ENCODE assay signal across 13 mouse cellular contexts in the genomic region with DNA sequence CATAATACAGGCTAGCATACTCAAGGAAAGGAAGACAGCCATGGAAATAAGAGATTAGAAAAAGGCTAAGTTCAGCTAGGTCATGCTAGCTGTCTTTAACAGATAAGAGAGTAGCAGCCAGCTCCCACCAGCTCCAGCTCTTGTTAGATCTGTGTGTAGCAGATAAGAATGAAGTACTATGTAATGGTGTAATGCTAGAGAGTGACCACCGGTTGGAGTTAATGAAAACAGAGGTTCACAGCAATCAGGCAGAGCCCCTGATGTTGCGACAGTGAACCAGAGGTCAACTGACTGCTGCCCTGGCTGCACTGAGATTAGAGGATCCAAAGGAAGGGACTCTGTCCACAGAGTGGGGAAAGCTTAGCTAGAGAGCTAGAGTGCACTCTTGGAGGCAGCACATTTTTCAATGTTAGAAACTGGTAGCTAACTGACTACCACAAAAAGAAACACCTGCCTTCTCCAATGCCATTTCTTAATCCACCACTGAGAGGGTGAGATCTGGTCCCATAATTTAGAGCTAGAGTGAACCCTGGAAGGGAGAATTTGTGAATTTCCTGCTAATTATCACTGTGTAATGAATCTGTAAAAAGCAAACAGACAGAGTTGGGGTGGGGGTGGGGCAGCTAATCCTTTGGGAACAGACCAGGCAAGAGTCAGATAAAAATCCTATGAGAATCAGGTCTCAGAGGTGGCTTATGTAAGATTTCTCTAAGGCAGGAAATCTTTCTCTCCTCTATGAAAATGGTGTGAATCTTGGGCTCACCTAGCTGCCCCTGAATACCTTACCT. TPM values are rescaled to one million over a fixed set of nuclear protein-coding genes. Genes with fewer than 3 reads are reported as not detected.
DNase-seq lines count a peak whose midpoint lies in the region; ATAC-seq and TF ChIP-seq lines count a peak whose summit lies in the region.
"Had no signal": no experiment of that assay in that cellular context is flagged by ENCODE, and none has a peak within 500 bp of the region (broad histone marks: within the 10 kb centered on the region; RNA-seq: fewer than 3 reads in every experiment).

No protein-coding gene starts in this region.

- no peaks in the 10 kb centered on the region for H3K27me3 ChIP-seq in hindbrain, embryonic 11.5 days (ENCODE audit: control insufficient read depth, insufficient read depth, low read length)
- no peaks in the 10 kb centered on the region for H3K27me3 ChIP-seq in hindbrain, embryonic 14.5 days (ENCODE audit: control insufficient read depth, insufficient read depth, low read length)
- no peaks in the 10 kb centered on the region for H3K27me3 ChIP-seq in liver, postnatal 0 days (ENCODE audit: insufficient read depth, low read length)

- TF ChIP-seq EP300 in liver, postnatal 0 days (IDR thresholded peaks at IDR 0.05; ENCODE audit: low read depth): peak; percentile 99

- no peaks in the 10 kb centered on the region for H3K9me3 ChIP-seq in hindbrain, embryonic 11.5 days (ENCODE audit: control insufficient read depth, low read length)
- no peaks in the 10 kb centered on the region for H3K9me3 ChIP-seq in hindbrain, embryonic 14.5 days (ENCODE audit: control insufficient read depth, low read length)
- H3K9me3 ChIP-seq in liver, postnatal 0 days (ENCODE audit: low read length): no peaks in the 10 kb centered on the region

- 36% methylated on average over 2 of the region's 2 CpGs for WGBS in hindbrain, embryonic 11.5 days
- WGBS in hindbrain, embryonic 14.5 days: 36% methylated on average over 2 of the region's 2 CpGs
- 13% methylated on average over 2 of the region's 2 CpGs for WGBS in liver, postnatal 0 days (ENCODE audit: insufficient replicate concordance)

- no peak overlapping the region for H3K27ac ChIP-seq in hindbrain, embryonic 11.5 days (ENCODE audit: low read depth, low read length)
- no peak overlapping the region for H3K27ac ChIP-seq in hindbrain, embryonic 14.5 days
- H3K27ac ChIP-seq in liver, postnatal 0 days (ENCODE audit: low read depth): peak overlapping the region; percentile 95

- H3K36me3 ChIP-seq in hindbrain, embryonic 11.5 days (ENCODE audit: control insufficient read depth, insufficient read depth, low read length): no peaks in the 10 kb centered on the region
- H3K36me3 ChIP-seq in hindbrain, embryonic 14.5 days (replicated peaks; ENCODE audit: control insufficient read depth, insufficient read depth): no peaks in the 10 kb centered on the region
- H3K36me3 ChIP-seq in liver, postnatal 0 days (replicated peaks; ENCODE audit: insufficient read depth, low read length): no peaks in the 10 kb centered on the region

- peak; percentile 54 for TF ChIP-seq CTCF in liver, postnatal 0 days (IDR thresholded peaks at IDR 0.05; ENCODE audit: low read depth)

- H3K4me2 ChIP-seq in hindbrain, embryonic 11.5 days (replicated peaks; ENCODE audit: low read depth, low read length): no peak overlapping the region
- H3K4me2 ChIP-seq in hindbrain, embryonic 14.5 days (replicated peaks): no peak overlapping the region
- peak overlapping the region; percentile 53 for H3K4me2 ChIP-seq in liver, postnatal 0 days (ENCODE audit: low read depth, low read length)

- ATAC-seq in hindbrain, embryonic 11.5 days (ENCODE audit: low FRiP score): 0 out of 2 replicates have a peak, but pooled peaks have one; percentile 27
- no peak for ATAC-seq in hindbrain, embryonic 14.5 days (ENCODE audit: low FRiP score)
- peak; percentile 99 for ATAC-seq in liver, postnatal 0 days
- ATAC-seq: forebrain, postnatal 0 days; Patski had no signal

- no peak overlapping the region for H3K9ac ChIP-seq in hindbrain, embryonic 11.5 days (ENCODE audit: low read depth, low read length)
- no peak overlapping the region for H3K9ac ChIP-seq in hindbrain, embryonic 14.5 days
- 0 out of 2 replicates have a peak overlapping the region, but pooled peaks have one; percentile 32 for H3K9ac ChIP-seq in liver, postnatal 0 days (replicated peaks)
- H3K9ac ChIP-seq: forebrain, postnatal 0 days had no signal

- no peaks in the 10 kb centered on the region for H3K4me1 ChIP-seq in hindbrain, embryonic 11.5 days (replicated peaks; ENCODE audit: control insufficient read depth, insufficient read depth, low read length)
- H3K4me1 ChIP-seq in hindbrain, embryonic 14.5 days (replicated peaks; ENCODE audit: control insufficient read depth, insufficient read depth, low read length): no peaks in the 10 kb centered on the region
- peaks cover 26% of the 10 kb centered on the region for H3K4me1 ChIP-seq in liver, postnatal 0 days (ENCODE audit: insufficient read depth)

- H3K4me3 ChIP-seq in hindbrain, embryonic 11.5 days (ENCODE audit: low read depth, low read length): no peak overlapping the region
- no peak overlapping the region for H3K4me3 ChIP-seq in hindbrain, embryonic 14.5 days (replicated peaks; ENCODE audit: low read length)
- H3K4me3 ChIP-seq in liver, postnatal 0 days (ENCODE audit: low read depth, low read length): no peak overlapping the region

- no peak for DNase-seq in hindbrain, embryonic 11.5 days (ENCODE audit: low spot score)
- DNase-seq in hindbrain, embryonic 14.5 days (ENCODE audit: low spot score): no peak
- peak; percentile 50 for DNase-seq in R1 (ENCODE audit: low read depth, low spot score)
- peak; percentile 5 for DNase-seq in embryo, embryonic 11.5 days (ENCODE audit: low read depth, low spot score)
- DNase-seq in liver, postnatal 0 days: peak; percentile 63
- no peak for DNase-seq in ovary, postnatal 10 days (ENCODE audit: low spot score)
- DNase-seq in kidney, adult 18-20 months: no peak
- DNase-seq in urinary bladder, adult 2 months (ENCODE audit: low spot score): no peak
- DNase-seq: cerebellum, adult 2 months; forebrain, postnatal 0 days; kidney, adult 8-10 months; thymus, postnatal 4 days had no signal

RNA-seq across cellular contexts. Expression of a gene that starts 16.0 kb away (rescaled TPM):
- polyA plus RNA-seq in hindbrain, embryonic 11.5 days (2014; fragmentation: Nextera tagmentation; extraction: Ambion mirVana): 0.08 and 0.36 TPM in 2 replicates
- 0.13 and 0.54 TPM in 2 replicates for polyA plus RNA-seq in hindbrain, embryonic 14.5 days (2014; fragmentation: Nextera tagmentation; extraction: Ambion mirVana)
- polyA plus RNA-seq in liver, postnatal 0 days (2015; fragmentation: Nextera tagmentation; extraction: Ambion mirVana): 6.6 and 8.4 TPM in 2 replicates
- 8.7 and 9.9 TPM in 2 replicates for polyA plus RNA-seq in urinary bladder, adult 2 months (2012; rRNA removed)

RNA-seq across cellular contexts. Expression of a gene that starts 16.2 kb away (rescaled TPM):
- polyA plus RNA-seq in hindbrain, embryonic 11.5 days (2014; fragmentation: Nextera tagmentation; extraction: Ambion mirVana): 0.07 and 0.19 TPM in 2 replicates
- polyA plus RNA-seq in hindbrain, embryonic 14.5 days (2014; fragmentation: Nextera tagmentation; extraction: Ambion mirVana): 0.07 and 0.44 TPM in 2 replicates
- polyA plus RNA-seq in liver, postnatal 0 days (2015; fragmentation: Nextera tagmentation; extraction: Ambion mirVana): 0.12 and 0.15 TPM in 2 replicates
- 0.37 and 0.38 TPM in 2 replicates for polyA plus RNA-seq in urinary bladder, adult 2 months (2012; rRNA removed)

RNA-seq across cellular contexts. Expression of a gene that starts 48.9 kb away (rescaled TPM):
- 0.28 TPM in 1 of 2 replicates, not detected in the other for polyA plus RNA-seq in hindbrain, embryonic 11.5 days (2014; fragmentation: Nextera tagmentation; extraction: Ambion mirVana)
- polyA plus RNA-seq in hindbrain, embryonic 14.5 days (2014; fragmentation: Nextera tagmentation; extraction: Ambion mirVana): 0.21 and 0.52 TPM in 2 replicates
- polyA plus RNA-seq in liver, postnatal 0 days (2015; fragmentation: Nextera tagmentation; extraction: Ambion mirVana): 2.2 and 2.7 TPM in 2 replicates
- 6.8 and 10.8 TPM in 2 replicates for polyA plus RNA-seq in urinary bladder, adult 2 months (2012; rRNA removed)

RNA-seq across cellular contexts. Expression of a gene that starts 54.9 kb away (rescaled TPM):
- polyA plus RNA-seq in hindbrain, embryonic 11.5 days (2014; fragmentation: Nextera tagmentation; extraction: Ambion mirVana): 0.25 and 0.42 TPM in 2 replicates
- polyA plus RNA-seq in hindbrain, embryonic 14.5 days (2014; fragmentation: Nextera tagmentation; extraction: Ambion mirVana): 1.4 and 1.7 TPM in 2 replicates
- polyA plus RNA-seq in liver, postnatal 0 days (2015; fragmentation: Nextera tagmentation; extraction: Ambion mirVana): 0.75 TPM in 2 replicates
- 0.84 and 0.87 TPM in 2 replicates for polyA plus RNA-seq in urinary bladder, adult 2 months (2012; rRNA removed)

Comparison
In these comparisons a context has a peak if more than half of its experiments do, and no peak if none do; other contexts are left out.
1. DNase-seq: peak in R1 (single experiment), embryo, embryonic 11.5 days (single experiment) and liver, postnatal 0 days (single experiment); none in hindbrain, embryonic 11.5 days (single experiment), hindbrain, embryonic 14.5 days (single experiment), ovary, postnatal 10 days (single experiment), kidney, adult 18-20 months (single experiment) and urinary bladder, adult 2 months (single experiment).